Mouse (Mus musculus): ENCODE results near the gene Pgls.

DNA sequence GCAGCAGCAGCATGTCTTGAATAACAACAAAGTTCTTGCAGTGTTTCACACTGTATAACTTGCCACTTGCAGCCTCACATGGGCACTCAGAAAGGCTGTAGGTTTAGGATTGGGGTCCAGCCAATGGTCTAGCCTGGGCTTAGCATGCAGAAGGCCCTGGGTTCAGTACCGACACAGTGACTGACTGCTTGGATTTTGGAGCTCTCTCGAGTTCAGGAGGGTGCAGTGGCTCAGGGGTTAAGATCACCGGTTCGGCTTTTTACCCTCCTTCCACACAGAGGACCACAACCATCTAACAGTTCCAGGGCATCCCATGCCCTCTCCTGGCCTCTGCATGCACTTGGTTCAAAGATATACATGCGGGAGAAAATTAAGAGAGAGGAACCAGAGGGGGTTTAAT, 959 bp upstream of the Pgls start:
- TF ChIP-seq POLR2A (IDR thresholded peaks at IDR 0.05; ENCODE audit: low read depth, low read length) (no peak), CTCF (IDR thresholded peaks at IDR 0.05; ENCODE audit: extremely low read depth, insufficient read length, insufficient replicate concordance, low read depth, low read length) (no peak)
